Mouse (Mus musculus) intestine, embryonic 16.5 days (tissue): Measurements from ENCODE around the gene Isy1. TPM values are rescaled to one million over a fixed set of nuclear protein-coding genes. Genes with fewer than 3 reads are reported as not detected.

Experiments used
- ATAC-seq: fragments of 200-750 bp; cut with Nextera tagmentation; 2 replicates; pipeline ENCODE4 v1.8.0; 2017; ENCODE audit warnings: moderate TSS enrichment, moderate library complexity
- H3K27ac ChIP-seq: fragments of 300-500 bp; sonication (generic); 2 replicates; pipeline ENCODE4 v1.5.1; 2014; ENCODE audit warnings: mild to moderate bottlenecking, low read length
- H3K27me3 ChIP-seq: fragments of 300-500 bp; sonication (generic); replicated peaks from 2 replicates; pipeline ENCODE4 v1.6.1; 2014; ENCODE audit warnings: low read length, control low read depth, mixed read lengths; ENCODE audit not compliant: control insufficient read depth, insufficient read depth
- H3K36me3 ChIP-seq: fragments of 300-500 bp; sonication (generic); 2 replicates; pipeline ENCODE4 v1.6.1; 2014; ENCODE audit warnings: low read length, control low read depth; ENCODE audit not compliant: control insufficient read depth, insufficient read depth
- H3K4me1 ChIP-seq: fragments of 300-500 bp; sonication (generic); 2 replicates; pipeline ENCODE4 v1.6.1; 2014; ENCODE audit warnings: low read length, control low read depth, mixed read lengths; ENCODE audit not compliant: control insufficient read depth, insufficient read depth
- H3K4me2 ChIP-seq: fragments of 300-500 bp; sonication (generic); 2 replicates; pipeline ENCODE4 v1.6.1; 2014; ENCODE audit warnings: low read depth, low read length, control low read depth
- H3K4me3 ChIP-seq: fragments of 300-500 bp; sonication (generic); 2 replicates; pipeline ENCODE4 v1.5.1; 2014; ENCODE audit warnings: mild to moderate bottlenecking, low read length
- H3K9ac ChIP-seq: fragments of 300-500 bp; sonication (generic); 2 replicates; pipeline ENCODE4 v1.6.1; 2014; ENCODE audit warnings: low read depth, low read length
- H3K9me3 ChIP-seq: fragments of 300-500 bp; sonication (generic); 2 replicates; pipeline ENCODE4 v1.6.1; 2016; ENCODE audit warnings: low read length, control low read depth; ENCODE audit not compliant: control insufficient read depth
- WGBS: fragments of 180-500 bp; shearing (Covaris S2); extraction: QIAGEN DNeasy Blood & Tissue Kit; methylation state at CpG from one replicate; pipeline ENCODE4 v1.1.7; 2014; 5-methylcytosine and 5-hydroxymethylcytosine counted together
- polyA plus RNA-seq: library from polyadenylated mRNA; unstranded; fragments of >200 nt; fragmentation: Nextera tagmentation; extraction: Ambion mirVana; gene quantifications from 2 replicates; pipeline ENCODE4 v1.2.1, GENCODE M21; 2015

The Isy1 gene
- polyA plus RNA-seq, 1 experiment from 2014 or later = 50.5 TPM

DNA sequence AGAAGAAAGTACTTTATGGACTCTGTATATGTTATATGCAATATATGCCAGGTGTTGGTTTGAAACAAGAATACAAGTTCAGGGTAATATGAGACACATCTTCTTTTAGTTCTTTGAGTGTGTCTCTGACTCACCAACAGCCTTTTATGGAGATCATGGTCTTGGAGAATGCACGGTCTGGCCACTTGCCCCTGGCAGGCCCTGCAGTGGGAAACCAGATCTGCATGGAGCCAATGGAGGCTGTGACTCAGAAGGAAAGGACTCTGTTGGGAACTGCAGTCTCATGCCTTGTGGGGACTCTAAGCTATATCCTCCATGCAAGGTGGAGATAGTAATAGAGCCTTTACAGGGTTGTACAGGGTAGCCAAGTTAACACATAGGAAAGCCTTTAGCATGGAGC lies 36.5 kb upstream of the Isy1 start:
- Histone ChIP-seq H3K4me1 (peaks cover 9% of the 10 kb centered on the region; the same call in 1 of the 2 replicates), H3K4me3 (no peak overlapping the region), H3K9me3 (no peaks in the 10 kb centered on the region; the same call in 1 of the 2 replicates), H3K4me2 (no peak overlapping the region), H3K27ac (peak overlapping the region; percentile 84), H3K36me3 (no peaks in the 10 kb centered on the region), H3K9ac (no peak overlapping the region), H3K27me3 (no peaks in the 10 kb centered on the region)
- ATAC-seq = peak; percentile 27; the same call in 1 of the 2 replicates
- 71% methylated on average over 1 of the region's 1 CpGs for WGBS

- Histone ChIP-seq H3K4me3 (no peak overlapping the region), H3K9me3 (no peaks in the 10 kb centered on the region; the same call in 1 of the 2 replicates), H3K36me3 (no peaks in the 10 kb centered on the region), H3K9ac (no peak overlapping the region), H3K27me3 (no peaks in the 10 kb centered on the region), H3K4me1 (peaks cover 5% of the 10 kb centered on the region; the same call in 1 of the 2 replicates), H3K27ac (no peak overlapping the region), H3K4me2 (no peak overlapping the region)
- 88% methylated on average over 2 of the region's 2 CpGs for WGBS
- no peak for ATAC-seq
These were observed 35.4 kb upstream of the Isy1 start for GRCm38 (mm10) chr6:87873963-87874362.

DNA sequence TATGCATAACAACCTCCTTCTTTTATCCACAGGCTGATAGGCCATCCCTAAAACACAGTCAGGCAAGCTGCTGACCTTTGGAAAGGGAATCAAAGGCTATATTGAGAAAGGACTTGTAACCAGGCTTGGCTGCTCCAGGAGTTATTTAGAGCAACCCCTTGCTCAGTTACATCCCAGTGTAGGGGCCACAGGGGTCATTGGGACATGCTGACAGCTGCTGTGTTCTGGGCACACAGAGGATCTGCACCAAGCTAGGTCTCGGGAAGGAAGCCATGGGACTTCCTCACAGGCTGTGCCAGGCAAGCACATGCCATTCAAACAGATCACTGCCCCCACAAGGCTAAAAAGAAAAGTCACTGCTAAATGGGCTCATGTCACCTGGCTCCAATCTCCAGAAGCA lies 34.5 kb upstream of the Isy1 start:
- 0 out of 2 replicates have a peak overlapping the region, but pooled peaks have one; percentile 43 for H3K27ac ChIP-seq
- H3K36me3 ChIP-seq = no peaks in the 10 kb centered on the region
- H3K9ac ChIP-seq = no peak overlapping the region
- H3K9me3 ChIP-seq = no peaks in the 10 kb centered on the region; the same call in 1 of the 2 replicates
- 0 out of 2 replicates have a peak, but pooled peaks have one; percentile 16 for ATAC-seq
- no peak overlapping the region for H3K4me3 ChIP-seq
- H3K4me2 ChIP-seq = no peak overlapping the region
- no peaks in the 10 kb centered on the region for H3K27me3 ChIP-seq
- 27% methylated on average over 1 of the region's 1 CpGs for WGBS
- peaks cover 5% of the 10 kb centered on the region; the same call in 1 of the 2 replicates for H3K4me1 ChIP-seq

- H3K4me1 ChIP-seq = peaks cover 5% of the 10 kb centered on the region; the same call in 1 of the 2 replicates
- no peaks in the 10 kb centered on the region for H3K36me3 ChIP-seq
- no peaks in the 10 kb centered on the region; the same call in 1 of the 2 replicates for H3K9me3 ChIP-seq
- no peak overlapping the region for H3K27ac ChIP-seq
- H3K4me3 ChIP-seq = no peak overlapping the region
- no peak overlapping the region for H3K4me2 ChIP-seq
- no peaks in the 10 kb centered on the region for H3K27me3 ChIP-seq
- H3K9ac ChIP-seq = no peak overlapping the region
- ATAC-seq = peak; percentile 62
- 69% methylated on average over 7 of the region's 7 CpGs for WGBS
These were observed 32.6 kb upstream of the Isy1 start for GRCm38 (mm10) chr6:87871240-87871639.

DNA sequence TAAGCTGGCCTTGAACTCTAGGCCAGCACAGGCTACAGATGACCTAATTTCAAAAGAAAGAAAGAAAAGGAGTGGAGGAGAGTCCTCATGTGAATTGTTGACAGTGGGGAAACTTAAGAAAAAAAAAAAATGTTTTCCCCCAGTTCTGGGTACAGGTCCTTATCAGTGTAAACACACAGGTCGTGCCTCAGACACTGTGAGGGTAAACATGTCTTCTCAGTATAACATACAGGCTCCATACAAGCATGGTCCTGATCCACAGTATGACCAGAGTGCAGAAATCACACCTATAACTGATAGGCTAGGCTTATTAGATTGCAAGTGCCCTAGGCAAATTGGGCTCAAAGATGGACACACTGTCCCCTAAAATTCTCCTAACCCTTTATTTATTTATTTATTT lies 31.8 kb upstream of the Isy1 start:
- Histone ChIP-seq H3K27ac (no peak overlapping the region), H3K27me3 (no peaks in the 10 kb centered on the region), H3K36me3 (no peaks in the 10 kb centered on the region), H3K4me3 (no peak overlapping the region), H3K4me2 (no peak overlapping the region), H3K9ac (no peak overlapping the region), H3K9me3 (no peaks in the 10 kb centered on the region; the same call in 1 of the 2 replicates), H3K4me1 (peaks cover 5% of the 10 kb centered on the region; the same call in 1 of the 2 replicates)
- WGBS = 27% methylated on average over 1 of the region's 1 CpGs
- no peak for ATAC-seq

DNA sequence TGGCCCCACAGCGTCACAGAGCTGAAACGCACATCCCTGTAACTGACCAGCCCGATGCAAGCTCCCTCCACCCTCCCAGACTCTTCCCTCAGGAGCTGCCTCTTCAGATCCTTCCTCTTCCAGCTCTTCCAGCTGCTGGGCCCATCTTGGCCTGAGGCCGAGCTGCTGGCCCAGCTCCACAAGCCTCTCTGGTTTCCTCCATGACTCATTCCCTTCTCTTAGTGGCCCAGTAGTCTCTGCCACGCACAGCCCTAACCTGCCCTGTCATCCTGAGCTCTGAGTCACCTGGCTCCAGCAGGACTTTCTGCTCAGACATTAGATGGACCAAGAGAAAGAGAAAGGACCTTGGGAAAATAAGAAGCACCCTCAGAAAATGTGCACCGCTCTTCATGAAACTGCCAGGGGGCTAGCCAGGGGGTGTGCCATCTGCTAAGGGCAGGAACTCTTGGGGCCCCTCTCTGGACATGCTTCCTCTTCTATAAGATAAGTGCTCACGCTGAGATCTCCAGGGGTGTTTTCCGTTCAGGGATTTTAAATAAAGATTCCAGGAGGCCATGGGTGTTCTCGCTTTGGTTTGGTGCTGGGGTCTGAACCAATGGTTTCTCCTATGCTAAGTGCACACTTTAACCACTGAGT lies 30.4 kb upstream of the Isy1 start:
- H3K36me3 ChIP-seq = no peaks in the 10 kb centered on the region
- no peaks in the 10 kb centered on the region; the same call in 1 of the 2 replicates for H3K9me3 ChIP-seq
- no peak overlapping the region for H3K9ac ChIP-seq
- no peaks in the 10 kb centered on the region for H3K27me3 ChIP-seq
- H3K4me3 ChIP-seq = no peak overlapping the region
- no peak overlapping the region for H3K27ac ChIP-seq
- no peaks in the 10 kb centered on the region; the same call in 1 of the 2 replicates for H3K4me1 ChIP-seq
- ATAC-seq = peak; percentile 54
- WGBS = 59% methylated on average over 9 of the region's 9 CpGs
- H3K4me2 ChIP-seq = no peak overlapping the region

GRCm38 (mm10) chr6:87867256-87867655 lies 28.7 kb upstream of the Isy1 start:
- no peak for ATAC-seq
- no peak overlapping the region for H3K27ac ChIP-seq
- H3K9ac ChIP-seq = no peak overlapping the region
- H3K4me2 ChIP-seq = no peak overlapping the region
- no peaks in the 10 kb centered on the region for H3K9me3 ChIP-seq
- no peak overlapping the region for H3K4me3 ChIP-seq
- no peaks in the 10 kb centered on the region for H3K36me3 ChIP-seq
- WGBS = 59% methylated on average over 2 of the region's 2 CpGs
- H3K27me3 ChIP-seq = no peaks in the 10 kb centered on the region
- H3K4me1 ChIP-seq = no peaks in the 10 kb centered on the region; the same call in 1 of the 2 replicates

- Histone ChIP-seq H3K4me3 (no peak overlapping the region), H3K4me2 (no peak overlapping the region), H3K27me3 (no peaks in the 10 kb centered on the region), H3K27ac (no peak overlapping the region), H3K4me1 (no peaks in the 10 kb centered on the region; the same call in 1 of the 2 replicates), H3K9me3 (no peaks in the 10 kb centered on the region), H3K36me3 (no peaks in the 10 kb centered on the region), H3K9ac (no peak overlapping the region)
- no peak for ATAC-seq
- WGBS = 85% methylated on average over 6 of the region's 6 CpGs
These were observed 27.6 kb upstream of the Isy1 start for GRCm38 (mm10) chr6:87866211-87866610.

GRCm38 (mm10) chr6:87857071-87857470 lies 18.5 kb upstream of the Isy1 start:
- Histone ChIP-seq H3K4me2 (no peak overlapping the region), H3K27ac (no peak overlapping the region), H3K9me3 (no peaks in the 10 kb centered on the region), H3K4me3 (no peak overlapping the region), H3K27me3 (no peaks in the 10 kb centered on the region), H3K36me3 (no peaks in the 10 kb centered on the region), H3K4me1 (no peaks in the 10 kb centered on the region), H3K9ac (0 out of 2 replicates have a peak overlapping the region, but pooled peaks have one; percentile 10)
- 41% methylated on average over 1 of the region's 1 CpGs for WGBS
- ATAC-seq = no peak
